Mouse (Mus musculus) spleen, postnatal 36 days (tissue): ENCODE data around the gene Cxcl12.

Experiments used
- DNase-seq, 2 experiments: peaks; one replicate each; pipeline ENCODE4 v3.0.0; 2022; ENCODE audit warnings: low spot score in 2 of 2, mixed read lengths in 1 of 2

Gene Cxcl12

GRCm38 (mm10) chr6:117173876-117174275 lies 5.5 kb downstream of the Cxcl12 start:
- peak in 1 of 2 experiments; percentile 23 for DNase-seq

- no peak for DNase-seq
These were observed 6.9 kb downstream of the Cxcl12 start for GRCm38 (mm10) chr6:117175113-117175793.

GRCm38 (mm10) chr6:117176406-117176805 lies 8.1 kb downstream of the Cxcl12 start:
- no peak for DNase-seq

GRCm38 (mm10) chr6:117180303-117180702 lies 12.0 kb downstream of the Cxcl12 start:
- DNase-seq = no peak

GRCm38 (mm10) chr6:117185381-117185780 lies 17.0 kb downstream of the Cxcl12 start:
- DNase-seq = no peak

- DNase-seq = no peak
These were observed 22.1 kb downstream of the Cxcl12 start for GRCm38 (mm10) chr6:117190453-117190852.

- no peak for DNase-seq
These were observed 23.4 kb downstream of the Cxcl12 start for GRCm38 (mm10) chr6:117191741-117192140.

- no peak for DNase-seq
These were observed 24.3 kb downstream of the Cxcl12 start for GRCm38 (mm10) chr6:117192678-117193077.

GRCm38 (mm10) chr6:117195270-117195669 lies 26.9 kb downstream of the Cxcl12 start:
- no peak for DNase-seq

GRCm38 (mm10) chr6:117198871-117199270 lies 30.5 kb downstream of the Cxcl12 start:
- DNase-seq = no peak

GRCm38 (mm10) chr6:117199718-117200117 lies 31.4 kb downstream of the Cxcl12 start:
- no peak for DNase-seq

GRCm38 (mm10) chr6:117200916-117201315 lies 32.6 kb downstream of the Cxcl12 start:
- DNase-seq = no peak

- DNase-seq = no peak
These were observed 33.1 kb downstream of the Cxcl12 start for GRCm38 (mm10) chr6:117201396-117201795.

GRCm38 (mm10) chr6:117201859-117202258 lies 33.5 kb downstream of the Cxcl12 start:
- DNase-seq = no peak

- no peak for DNase-seq
These were observed 34.6 kb downstream of the Cxcl12 start for GRCm38 (mm10) chr6:117202856-117203400.

- no peak for DNase-seq
These were observed 35.8 kb downstream of the Cxcl12 start for GRCm38 (mm10) chr6:117204112-117204511.

- DNase-seq = no peak
These were observed 38.5 kb downstream of the Cxcl12 start for GRCm38 (mm10) chr6:117206834-117207233.

- DNase-seq = no peak
These were observed 39.0 kb downstream of the Cxcl12 start for GRCm38 (mm10) chr6:117207289-117207688.

- no peak for DNase-seq
These were observed 41.8 kb downstream of the Cxcl12 start for GRCm38 (mm10) chr6:117210086-117210485.

- no peak for DNase-seq
These were observed 42.2 kb downstream of the Cxcl12 start for GRCm38 (mm10) chr6:117210536-117210935.

- DNase-seq = no peak
These were observed 46.2 kb downstream of the Cxcl12 start for GRCm38 (mm10) chr6:117214506-117214905.

- no peak for DNase-seq
These were observed 50.3 kb downstream of the Cxcl12 start for GRCm38 (mm10) chr6:117218442-117219299.

GRCm38 (mm10) chr6:117219300-117219680 lies 51.0 kb downstream of the Cxcl12 start:
- no peak for DNase-seq
